Mouse (Mus musculus) G1E (cell line): ENCODE results near the gene Dpy19l3. TPM values are rescaled to one million over a fixed set of nuclear protein-coding genes. Genes with fewer than 3 reads are reported as not detected.

Experiments used
- ATAC-seq: 2 replicates; pipeline ENCODE4 v1.8.0; 2016; ENCODE audit warnings: mild to moderate bottlenecking; ENCODE audit not compliant: insufficient number of reproducible peaks, poor library complexity, low FRiP score, severe bottlenecking; ENCODE audit errors: extremely low read depth
- DNase-seq: peaks from one replicate; pipeline ENCODE4 v3.0.0; 2012; ENCODE audit warnings: low spot score
- H3K27me3 ChIP-seq: 2 replicates; pipeline ENCODE4 v1.6.1; 2012; ENCODE audit warnings: mild to moderate bottlenecking, low read length, inconsistent platforms; ENCODE audit not compliant: insufficient read depth
- H3K36me3 ChIP-seq: replicated peaks from 2 replicates; pipeline ENCODE3; 2012; ENCODE audit warnings: mild to moderate bottlenecking, inconsistent platforms
- H3K4me1 ChIP-seq: 2 replicates; pipeline ENCODE4 v1.6.1; 2012; ENCODE audit warnings: low read depth, low read length, inconsistent platforms, mixed read lengths; ENCODE audit not compliant: insufficient read depth
- H3K4me3 ChIP-seq: 2 replicates; pipeline ENCODE4 v1.5.1; 2012; ENCODE audit warnings: low read depth, mild to moderate bottlenecking, inconsistent platforms, low read length, moderate library complexity, mixed read lengths
- H3K9me3 ChIP-seq: replicated peaks from 2 replicates; pipeline ENCODE4 v1.6.1; 2012; ENCODE audit warnings: inconsistent platforms
- CTCF ChIP-seq: IDR thresholded peaks from 2 replicates; pipeline ENCODE4 v1.5.1; 2012; ENCODE audit warnings: low read depth, low read length, inconsistent platforms, mixed read lengths
- GATA1 ChIP-seq: IDR thresholded peaks from 2 replicates; pipeline ENCODE4 v1.6.1; 2012; ENCODE audit warnings: borderline replicate concordance, low read length, inconsistent platforms, mixed read lengths
- GATA2 ChIP-seq: IDR thresholded peaks from 2 replicates; pipeline ENCODE4 v1.6.1; 2012; ENCODE audit warnings: low read depth, low read length, inconsistent platforms, borderline replicate concordance
- POLR2AphosphoS5 ChIP-seq: IDR thresholded peaks from 2 replicates; pipeline ENCODE4 v1.6.1; 2012; ENCODE audit warnings: low read depth, low read length, inconsistent platforms; ENCODE audit not compliant: insufficient replicate concordance
- TAL1 ChIP-seq: conservative IDR thresholded peaks from 2 replicates; pipeline ENCODE4 v1.6.1; 2012; ENCODE audit warnings: low read depth, low read length, inconsistent platforms, mixed read lengths
- polyA plus RNA-seq: library from polyadenylated mRNA; stranded (reverse); fragments of >175 nt; gene quantifications from 2 replicates; pipeline ENCODE4 v1.2.3, GENCODE M21; 2012
- total RNA-seq, 2 experiments: library from RNA; stranded (forward) in 1 of 2; stranded (reverse) in 1 of 2; fragments of 200-1000 nt in 1 of 2; fragments of >200 nt in 1 of 2; fragmentation: Nextera tagmentation in 1 of 2; gene quantifications; 2 replicates each; pipeline ENCODE4 v1.2.3; 2014 to 2017

The Dpy19l3 gene
- total and polyA plus RNA-seq, 3 experiments, result 9.8 to 25.1 (median 21.2) TPM

DNA sequence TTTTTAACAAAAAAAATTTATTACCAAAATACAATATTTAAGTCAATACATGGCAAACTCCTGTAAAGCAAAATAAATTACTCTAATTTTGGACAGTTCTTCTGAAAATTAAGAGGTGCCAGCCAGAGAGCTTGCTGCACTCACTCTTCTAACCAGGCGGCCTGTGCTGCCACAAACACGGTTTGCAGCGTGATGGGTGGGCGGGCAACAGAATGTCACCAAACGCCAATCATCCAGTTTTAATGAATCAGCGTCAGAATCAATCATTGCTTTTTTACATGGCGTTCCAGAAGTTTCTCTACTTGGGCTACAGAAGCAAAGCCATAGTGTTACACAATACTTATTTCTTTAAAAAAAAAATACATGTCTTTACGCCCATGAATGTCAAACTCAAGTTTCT, 18.1 kb upstream of the Dpy19l3 start:
- Histone ChIP-seq H3K27me3 (no peaks in the 10 kb centered on the region), H3K36me3 (peaks cover 70% of the 10 kb centered on the region), H3K4me1 (no peaks in the 10 kb centered on the region), H3K9me3 (no peaks in the 10 kb centered on the region), H3K4me3 (no peak overlapping the region)
- ATAC-seq (no peak), DNase-seq (no peak)
- TF ChIP-seq TAL1 (no peak), CTCF (no peak), GATA1 (no peak), GATA2 (no peak), POLR2AphosphoS5 (no peak)

DNA sequence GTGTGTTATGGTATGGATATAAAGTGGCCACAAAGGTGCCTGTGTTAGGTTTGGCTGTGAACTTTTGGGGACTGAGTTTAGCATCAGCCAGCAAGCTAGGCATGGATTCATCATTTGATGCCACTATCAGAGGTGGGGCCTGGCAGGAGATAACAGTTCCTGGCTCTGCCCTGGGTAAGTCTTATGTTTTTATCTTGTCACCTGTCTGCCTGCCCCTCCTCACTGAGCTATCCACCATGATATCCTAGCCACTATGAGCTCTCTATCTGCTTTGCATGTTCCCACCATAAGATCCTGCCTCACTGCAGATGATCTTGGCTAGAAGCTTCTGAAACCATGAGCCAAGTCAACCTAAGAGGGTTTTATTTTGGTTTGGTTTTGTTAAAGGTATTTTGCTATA, 16.9 kb upstream of the Dpy19l3 start:
- Histone ChIP-seq H3K4me3 (no peak overlapping the region), H3K27me3 (no peaks in the 10 kb centered on the region), H3K9me3 (no peaks in the 10 kb centered on the region), H3K4me1 (no peaks in the 10 kb centered on the region), H3K36me3 (peaks cover 59% of the 10 kb centered on the region)
- TF ChIP-seq TAL1 (no peak), CTCF (no peak), GATA1 (no peak), GATA2 (no peak), POLR2AphosphoS5 (no peak)
- ATAC-seq (peak; percentile 15; the same call in 1 of the 2 replicates), DNase-seq (no peak)

DNA sequence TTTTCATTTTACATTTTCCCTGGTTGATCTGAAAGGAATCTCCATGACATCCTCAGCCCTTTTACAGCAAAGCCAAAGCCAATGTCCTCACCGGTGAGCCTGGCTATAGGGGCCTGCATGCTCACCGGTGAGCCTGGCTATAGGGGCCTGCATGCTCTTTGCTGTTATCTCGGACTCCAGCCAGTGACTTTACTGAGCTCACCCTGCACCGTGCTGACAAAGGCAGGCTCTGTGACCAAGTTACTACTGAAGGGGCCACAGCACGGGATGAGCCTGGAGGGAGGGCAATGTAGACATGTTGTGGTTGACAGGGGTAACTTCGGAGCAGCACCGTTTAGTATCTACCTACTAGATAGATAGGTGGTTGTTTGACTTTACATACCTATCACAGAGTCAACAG, 15.9 kb upstream of the Dpy19l3 start:
- Histone ChIP-seq H3K27me3 (no peaks in the 10 kb centered on the region), H3K4me3 (no peak overlapping the region), H3K4me1 (no peaks in the 10 kb centered on the region), H3K36me3 (peaks cover 50% of the 10 kb centered on the region), H3K9me3 (no peaks in the 10 kb centered on the region)
- TF ChIP-seq GATA2 (no peak), CTCF (no peak), GATA1 (no peak), TAL1 (no peak), POLR2AphosphoS5 (no peak)
- ATAC-seq (no peak), DNase-seq (no peak)

DNA sequence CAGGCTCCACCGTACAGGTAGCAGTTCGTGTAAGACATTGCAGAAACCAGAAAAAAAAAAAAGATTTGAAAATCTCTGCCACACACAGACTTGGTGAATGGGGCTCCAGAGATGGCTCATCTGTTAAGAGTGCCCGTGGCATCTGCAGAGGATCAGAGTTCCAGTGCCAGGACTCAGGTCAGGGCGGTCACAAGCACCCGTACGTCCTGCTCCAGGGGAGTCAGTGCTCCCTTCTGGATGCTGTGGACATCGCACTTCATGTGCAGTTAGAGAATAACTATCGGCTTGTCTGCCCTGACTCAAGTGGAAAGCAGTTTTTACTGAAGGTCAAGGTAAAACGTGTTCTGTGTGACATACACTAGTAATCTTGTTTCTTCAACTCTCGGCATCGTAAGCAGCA, 10.2 kb upstream of the Dpy19l3 start:
- Histone ChIP-seq H3K9me3 (no peaks in the 10 kb centered on the region), H3K4me1 (no peaks in the 10 kb centered on the region), H3K36me3 (no peaks in the 10 kb centered on the region), H3K4me3 (no peak overlapping the region), H3K27me3 (no peaks in the 10 kb centered on the region)
- DNase-seq (no peak), ATAC-seq (no peak)
- TF ChIP-seq CTCF (no peak), GATA2 (no peak), GATA1 (no peak), TAL1 (no peak), POLR2AphosphoS5 (no peak)

DNA sequence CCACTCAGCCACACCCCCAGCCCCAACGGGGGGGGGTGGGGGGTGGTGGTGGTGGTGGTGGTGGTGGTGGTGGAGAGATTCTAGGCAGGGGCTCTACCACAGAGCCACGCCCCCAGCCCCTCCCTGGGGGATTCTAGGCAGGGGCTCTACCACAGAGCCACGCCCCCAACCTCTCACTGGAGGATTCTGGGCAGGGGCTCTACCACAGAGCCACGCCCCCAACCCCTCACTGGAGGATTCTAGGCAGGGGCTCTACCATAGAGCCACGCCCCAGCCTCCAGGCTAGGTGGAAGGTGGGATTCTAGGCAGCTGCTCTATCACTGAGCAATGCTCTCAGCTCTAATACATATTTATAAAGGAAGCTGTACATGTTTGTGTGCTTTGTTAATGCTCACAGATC, 7.5 kb upstream of the Dpy19l3 start:
- no peaks in the 10 kb centered on the region for H3K4me1 ChIP-seq
- no peak overlapping the region for H3K4me3 ChIP-seq
- DNase-seq, result no peak
- TF ChIP-seq GATA1 (no peak), GATA2 (no peak), TAL1 (no peak), CTCF (no peak), POLR2AphosphoS5 (no peak)
- no peaks in the 10 kb centered on the region for H3K36me3 ChIP-seq
- no peaks in the 10 kb centered on the region for H3K9me3 ChIP-seq
- no peaks in the 10 kb centered on the region for H3K27me3 ChIP-seq
- ATAC-seq, result no peak

DNA sequence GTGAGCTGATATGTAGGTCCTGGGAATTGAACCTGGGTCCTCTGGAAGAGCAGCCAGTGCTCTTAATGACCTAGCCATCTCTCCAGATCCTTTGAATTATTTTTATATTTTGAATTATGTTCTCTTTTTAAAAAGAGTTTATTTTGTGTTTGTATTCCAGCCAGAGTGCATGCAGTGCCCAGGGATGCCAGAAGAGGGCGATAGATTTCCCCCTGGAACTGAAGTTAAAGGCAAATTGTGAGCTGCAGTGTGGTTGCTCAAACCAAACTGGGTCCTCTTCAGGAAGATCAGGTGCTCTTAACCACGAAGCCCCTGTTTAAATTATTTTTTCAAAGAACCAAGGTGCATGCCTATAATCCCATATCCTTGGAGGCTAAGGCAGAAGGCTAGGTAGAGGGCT, 5.3 kb upstream of the Dpy19l3 start:
- H3K27me3 ChIP-seq, result no peaks in the 10 kb centered on the region
- DNase-seq (no peak), ATAC-seq (no peak)
- TF ChIP-seq CTCF (peak; percentile 53), GATA1 (no peak), TAL1 (no peak)
- H3K9me3 ChIP-seq, result no peaks in the 10 kb centered on the region
- H3K4me3 ChIP-seq, result no peak overlapping the region
- H3K36me3 ChIP-seq, result no peaks in the 10 kb centered on the region
- peaks cover 8% of the 10 kb centered on the region for H3K4me1 ChIP-seq
